Mouse (Mus musculus): ENCODE results near the gene Zfp296. TPM values are rescaled to one million over a fixed set of nuclear protein-coding genes. Genes with fewer than 3 reads are reported as not detected.
"Not testable (repeated sequence)": the region's sequence is repeated elsewhere in the genome, so short reads cannot be mapped to it uniquely, and the experiment has no call there.

Zfp296 gene
- polyA plus RNA-seq, 1 experiment from 2014 or later: 0.57 TPM

DNA sequence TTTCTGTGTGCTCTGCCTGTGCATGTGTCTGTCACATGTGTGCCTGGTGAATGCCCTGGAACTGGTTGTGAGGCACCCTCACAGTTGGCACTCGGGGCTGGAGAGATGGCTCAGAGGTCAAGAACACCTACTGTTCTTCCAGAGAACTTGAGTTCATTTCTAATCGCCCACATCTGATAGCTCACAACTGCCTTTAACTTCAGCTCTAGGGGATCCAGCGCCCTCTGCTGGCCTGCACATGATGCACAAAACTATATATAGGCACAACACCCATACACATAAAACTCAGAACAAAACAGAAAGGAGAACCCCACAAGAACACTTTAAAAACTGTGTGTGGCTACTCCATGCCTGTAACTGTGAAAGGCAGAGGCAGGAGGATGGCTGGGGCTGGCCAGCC, 12.1 kb downstream of the Zfp296 start:
- no peak overlapping the region for H3K9ac ChIP-seq (ENCODE audit: low read length)
- 39% methylated on average over 3 of the region's 3 CpGs for WGBS
- no peaks in the 10 kb centered on the region for H3K9me3 ChIP-seq (ENCODE audit: control insufficient read depth, low read length)
- H3K36me3 ChIP-seq (ENCODE audit: control insufficient read depth, insufficient read depth, low read length): peaks cover 69% of the 10 kb centered on the region
- no peak for ATAC-seq (ENCODE audit: low read depth)
- no peak overlapping the region for H3K4me3 ChIP-seq (ENCODE audit: low read length)
- no peak overlapping the region for H3K27ac ChIP-seq (ENCODE audit: low read length)
- H3K27me3 ChIP-seq (ENCODE audit: control insufficient read depth, insufficient read depth, low read depth, low read length): no peaks in the 10 kb centered on the region
- H3K4me2 ChIP-seq (ENCODE audit: low read depth, low read length): no peak overlapping the region
- H3K4me1 ChIP-seq (replicated peaks; ENCODE audit: control insufficient read depth, insufficient read depth, low read length): no peaks in the 10 kb centered on the region

- peak; percentile 59; the same call in 1 of the 2 replicates for ATAC-seq (ENCODE audit: low read depth)
- Histone ChIP-seq H3K4me2 (ENCODE audit: low read depth, low read length) (no peak overlapping the region), H3K4me1 (replicated peaks; ENCODE audit: control insufficient read depth, insufficient read depth, low read length) (no peaks in the 10 kb centered on the region), H3K9ac (ENCODE audit: low read length) (no peak overlapping the region), H3K27me3 (ENCODE audit: control insufficient read depth, insufficient read depth, low read depth, low read length) (no peaks in the 10 kb centered on the region), H3K4me3 (ENCODE audit: low read length) (no peak overlapping the region), H3K9me3 (ENCODE audit: control insufficient read depth, low read length) (no peaks in the 10 kb centered on the region), H3K36me3 (ENCODE audit: control insufficient read depth, insufficient read depth, low read length) (peaks cover 62% of the 10 kb centered on the region), H3K27ac (ENCODE audit: low read length) (no peak overlapping the region)
- 51% methylated on average over 3 of the region's 3 CpGs for WGBS
Measured at GRCm38 (mm10) chr7:19589917-19590316, 12.8 kb downstream of the Zfp296 start.

DNA sequence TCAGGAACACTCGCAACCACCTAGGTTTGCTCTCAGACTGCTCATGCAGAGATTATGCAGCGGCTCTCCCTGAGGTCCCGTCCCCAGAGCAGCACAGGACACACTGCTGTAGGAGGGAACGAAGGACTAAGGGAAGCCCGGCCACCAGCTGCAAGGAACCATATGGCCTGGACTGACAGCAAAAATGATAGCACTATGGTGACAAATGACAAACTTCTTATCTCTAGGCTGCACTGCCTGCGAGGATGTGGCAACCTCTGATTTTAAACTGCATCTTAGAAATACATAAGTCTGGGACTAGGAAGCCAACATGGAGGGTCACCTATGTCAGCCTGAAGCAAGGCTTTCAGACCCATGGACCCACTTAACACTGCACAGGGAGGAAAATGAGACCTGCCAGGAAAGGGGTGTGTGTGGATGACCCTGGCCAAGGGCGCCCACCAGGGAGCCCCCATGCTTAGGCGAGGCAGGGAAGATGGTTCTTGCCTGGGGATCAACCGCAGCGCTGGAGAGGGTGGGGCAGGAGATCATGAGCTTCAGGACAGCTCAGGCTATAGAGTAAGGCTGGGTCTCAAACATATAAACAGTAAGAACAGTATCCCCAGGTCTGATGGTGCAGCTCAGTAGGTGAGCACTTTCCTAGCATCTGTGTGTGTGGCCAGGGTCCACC, 16.1 kb downstream of the Zfp296 start:
- no peaks in the 10 kb centered on the region for H3K27me3 ChIP-seq (ENCODE audit: control insufficient read depth, insufficient read depth, low read depth, low read length)
- H3K4me3 ChIP-seq (ENCODE audit: low read length): no peak overlapping the region
- ATAC-seq (ENCODE audit: low read depth): no peak
- no peak overlapping the region for H3K27ac ChIP-seq (ENCODE audit: low read length)
- 77% methylated on average over 10 of the region's 10 CpGs for WGBS
- no peaks in the 10 kb centered on the region for H3K4me1 ChIP-seq (replicated peaks; ENCODE audit: control insufficient read depth, insufficient read depth, low read length)
- no peak overlapping the region for H3K4me2 ChIP-seq (ENCODE audit: low read depth, low read length)
- H3K36me3 ChIP-seq (ENCODE audit: control insufficient read depth, insufficient read depth, low read length): peaks cover 37% of the 10 kb centered on the region
- H3K9me3 ChIP-seq (ENCODE audit: control insufficient read depth, low read length): no peaks in the 10 kb centered on the region
- no peak overlapping the region for H3K9ac ChIP-seq (ENCODE audit: low read length)

GRCm38 (mm10) chr7:19600562-19600961, 23.5 kb downstream of the Zfp296 start:
- H3K27ac ChIP-seq (ENCODE audit: low read length): no peak overlapping the region
- peaks cover 14% of the 10 kb centered on the region for H3K36me3 ChIP-seq (ENCODE audit: control insufficient read depth, insufficient read depth, low read length)
- no peaks in the 10 kb centered on the region for H3K9me3 ChIP-seq (ENCODE audit: control insufficient read depth, low read length)
- H3K4me3 ChIP-seq (ENCODE audit: low read length): no peak overlapping the region
- no peak overlapping the region for H3K9ac ChIP-seq (ENCODE audit: low read length)
- H3K4me2 ChIP-seq (ENCODE audit: low read depth, low read length): no peak overlapping the region
- peaks cover 11% of the 10 kb centered on the region for H3K4me1 ChIP-seq (replicated peaks; ENCODE audit: control insufficient read depth, insufficient read depth, low read length)
- ATAC-seq (ENCODE audit: low read depth): no peak
- WGBS: 63% methylated on average over 5 of the region's 5 CpGs
- no peaks in the 10 kb centered on the region for H3K27me3 ChIP-seq (ENCODE audit: control insufficient read depth, insufficient read depth, low read depth, low read length)

GRCm38 (mm10) chr7:19603055-19603454, 26.0 kb downstream of the Zfp296 start:
- WGBS: 71% methylated on average over 12 of the region's 12 CpGs
- Histone ChIP-seq H3K4me1 (replicated peaks; ENCODE audit: control insufficient read depth, insufficient read depth, low read length) (peaks cover 11% of the 10 kb centered on the region), H3K27me3 (ENCODE audit: control insufficient read depth, insufficient read depth, low read depth, low read length) (no peaks in the 10 kb centered on the region), H3K27ac (ENCODE audit: low read length) (no peak overlapping the region), H3K4me2 (ENCODE audit: low read depth, low read length) (peak overlapping the region; percentile 90), H3K4me3 (ENCODE audit: low read length) (peak overlapping the region; percentile 96; the same call in 1 of the 2 replicates), H3K9ac (ENCODE audit: low read length) (peak overlapping the region; percentile 99; the same call in 1 of the 2 replicates), H3K9me3 (ENCODE audit: control insufficient read depth, low read length) (no peaks in the 10 kb centered on the region), H3K36me3 (ENCODE audit: control insufficient read depth, insufficient read depth, low read length) (peaks cover 14% of the 10 kb centered on the region)
- ATAC-seq (ENCODE audit: low read depth): no peak

DNA sequence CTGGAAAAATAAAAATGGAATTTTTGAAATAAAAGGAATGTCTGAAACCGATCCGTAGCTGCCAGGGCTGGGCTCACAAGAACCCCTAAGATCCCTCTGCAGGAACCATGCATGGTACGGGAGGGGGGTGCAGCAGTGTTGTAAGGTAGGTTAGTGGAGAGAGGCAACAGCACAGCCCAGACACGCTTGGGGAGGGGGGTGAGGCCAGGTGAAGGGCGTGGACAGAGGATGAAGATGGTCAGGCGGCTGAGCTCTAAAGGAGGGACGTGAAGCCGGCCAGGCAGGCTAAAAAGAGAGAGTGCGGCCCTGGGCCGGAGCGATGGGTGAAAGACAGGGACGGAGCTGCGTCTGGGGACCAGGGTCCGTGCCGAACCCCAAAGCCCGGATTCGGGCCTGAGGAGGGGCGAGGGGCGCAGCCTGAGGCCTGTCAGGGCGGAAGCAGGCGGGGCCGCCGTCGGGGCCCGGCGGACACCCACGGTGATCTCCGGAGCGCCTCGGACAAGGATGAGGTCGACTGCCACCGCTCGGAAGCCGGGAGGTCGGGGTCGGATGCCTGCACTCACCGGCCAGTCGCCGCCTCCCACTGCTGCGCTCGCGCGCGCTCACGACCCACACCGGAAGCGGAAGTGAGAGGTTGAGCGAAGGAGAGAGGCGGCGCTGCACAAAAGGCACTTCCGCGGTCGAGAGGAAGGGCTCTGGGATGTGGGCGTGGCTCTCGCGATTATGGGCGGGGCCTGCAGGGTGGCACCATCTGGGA, 26.9 kb downstream of the Zfp296 start, which contains the start of gene Clasrp:
TSS of gene Clasrp (minus strand) at position 638 of the 757 bp plus-strand sequence.
- peak; percentile 97 for ATAC-seq (ENCODE audit: low read depth)
- Histone ChIP-seq H3K4me3 (ENCODE audit: low read length) (peak within 1 kb of the TSS; percentile 96), H3K9me3 (ENCODE audit: control insufficient read depth, low read length) (no peaks in the 10 kb centered on the region), H3K27me3 (ENCODE audit: control insufficient read depth, insufficient read depth, low read depth, low read length) (no peaks in the 10 kb centered on the region), H3K9ac (ENCODE audit: low read length) (peak within 1 kb of the TSS; percentile 99), H3K27ac (ENCODE audit: low read length) (peak within 1 kb of the TSS; percentile 66), H3K4me2 (ENCODE audit: low read depth, low read length) (peak within 1 kb of the TSS; percentile 90), H3K36me3 (ENCODE audit: control insufficient read depth, insufficient read depth, low read length) (peaks cover 14% of the 10 kb centered on the region), H3K4me1 (replicated peaks; ENCODE audit: control insufficient read depth, insufficient read depth, low read length) (peaks cover 11% of the 10 kb centered on the region)
- WGBS: under 1% methylated on average over 55 of the region's 57 CpGs

- Histone ChIP-seq H3K4me3 (ENCODE audit: low read length) (peak overlapping the region; percentile 96), H3K4me1 (replicated peaks; ENCODE audit: control insufficient read depth, insufficient read depth, low read length) (peaks cover 11% of the 10 kb centered on the region), H3K4me2 (ENCODE audit: low read depth, low read length) (peak overlapping the region; percentile 47), H3K9ac (ENCODE audit: low read length) (peak overlapping the region; percentile 99; the same call in 1 of the 2 replicates), H3K36me3 (ENCODE audit: control insufficient read depth, insufficient read depth, low read length) (peaks cover 11% of the 10 kb centered on the region)
- H3K9me3 ChIP-seq (ENCODE audit: control insufficient read depth, low read length); H3K27ac ChIP-seq (ENCODE audit: low read length); H3K27me3 ChIP-seq (ENCODE audit: control insufficient read depth, insufficient read depth, low read depth, low read length); ATAC-seq (ENCODE audit: low read depth): not testable (repeated sequence)
- whole genome bisulfite sequencing: 59% methylated on average over 10 of the region's 10 CpGs
Measured at GRCm38 (mm10) chr7:19604606-19605214, 27.6 kb downstream of the Zfp296 start.

GRCm38 (mm10) chr7:19607291-19607690, 30.2 kb downstream of the Zfp296 start:
- 0 out of 2 replicates have a peak, but pooled peaks cover 2% of the 10 kb centered on the region for H3K36me3 ChIP-seq (ENCODE audit: control insufficient read depth, insufficient read depth, low read length)
- no peak overlapping the region for H3K9ac ChIP-seq (ENCODE audit: low read length)
- ATAC-seq (ENCODE audit: low read depth): no peak
- no peaks in the 10 kb centered on the region for H3K27me3 ChIP-seq (ENCODE audit: control insufficient read depth, insufficient read depth, low read depth, low read length)
- H3K27ac ChIP-seq (ENCODE audit: low read length): no peak overlapping the region
- H3K4me1 ChIP-seq (replicated peaks; ENCODE audit: control insufficient read depth, insufficient read depth, low read length): peaks cover 11% of the 10 kb centered on the region
- no peak overlapping the region for H3K4me2 ChIP-seq (ENCODE audit: low read depth, low read length)
- WGBS: 70% methylated on average over 5 of the region's 5 CpGs
- H3K9me3 ChIP-seq (ENCODE audit: control insufficient read depth, low read length): no peaks in the 10 kb centered on the region
- H3K4me3 ChIP-seq (ENCODE audit: low read length): no peak overlapping the region
